21 mouse cellular contexts compared by ENCODE assay signal in the genomic region with DNA sequence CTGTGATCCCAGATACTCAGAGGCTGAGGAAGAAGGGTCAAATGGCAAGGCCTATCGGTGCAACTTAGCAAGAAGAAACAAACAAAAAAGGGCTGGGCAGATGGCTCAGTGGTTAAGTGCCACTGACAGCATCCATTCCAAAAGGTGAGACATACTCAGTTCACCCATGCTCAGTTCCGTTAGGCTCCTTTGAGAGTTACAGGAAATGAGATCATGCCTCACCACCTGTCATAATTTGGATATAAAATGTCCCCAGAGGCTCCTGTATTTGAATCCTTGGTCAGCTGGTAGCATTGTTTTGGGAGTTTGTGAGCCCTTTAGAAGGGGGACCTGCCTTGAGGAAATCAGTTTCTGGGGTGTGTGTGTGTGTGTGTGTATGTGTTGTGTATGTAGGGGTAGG. TPM values are rescaled to one million over a fixed set of nuclear protein-coding genes. Genes with fewer than 3 reads are reported as not detected.
DNase-seq lines count a peak whose midpoint lies in the region; ATAC-seq and TF ChIP-seq lines count a peak whose summit lies in the region.
"Had no signal": no experiment of that assay in that cellular context is flagged by ENCODE, and none has a peak within 500 bp of the region (broad histone marks: within the 10 kb centered on the region; RNA-seq: fewer than 3 reads in every experiment).

No protein-coding gene starts in this region.

- WGBS in bone marrow, adult 2 months: 70% methylated on average over 2 of the region's 2 CpGs
- WGBS in midbrain, embryonic 14.5 days: 76% methylated on average over 2 of the region's 2 CpGs
- 63% methylated on average over 2 of the region's 2 CpGs for WGBS in intestine, embryonic 15.5 days

- no peak for TF ChIP-seq POLR2A in bone marrow, adult 2 months (IDR thresholded peaks at IDR 0.05; ENCODE audit: borderline replicate concordance, control insufficient read depth, low read depth, low read length)

- no peaks in the 10 kb centered on the region for H3K36me3 ChIP-seq in midbrain, embryonic 14.5 days (ENCODE audit: control insufficient read depth, insufficient read depth, low read length)
- H3K36me3 ChIP-seq in intestine, embryonic 15.5 days: no peaks in the 10 kb centered on the region
- H3K36me3 ChIP-seq: embryonic facial prominence, embryonic 12.5 days; forebrain, embryonic 15.5 days; G1E; heart, embryonic 10.5 days; heart, embryonic 15.5 days; hindbrain, embryonic 13.5 days had no signal

- H3K4me1 ChIP-seq in bone marrow, adult 2 months (ENCODE audit: control insufficient read depth, insufficient read depth, low read length): peaks cover 3% of the 10 kb centered on the region; the same call in 1 of the 2 replicates
- H3K4me1 ChIP-seq in midbrain, embryonic 14.5 days (ENCODE audit: control insufficient read depth, insufficient read depth, low read length): peaks cover 4% of the 10 kb centered on the region
- H3K4me1 ChIP-seq in intestine, embryonic 15.5 days (replicated peaks): 0 out of 2 replicates have a peak, but pooled peaks cover 6% of the 10 kb centered on the region

- no peak for ATAC-seq in midbrain, embryonic 14.5 days (ENCODE audit: low FRiP score, low TSS enrichment)
- no peak for ATAC-seq in intestine, embryonic 15.5 days
- ATAC-seq: forebrain, embryonic 15.5 days had no signal

- H3K4me3 ChIP-seq in bone marrow, adult 2 months (replicated peaks; ENCODE audit: control insufficient read depth, low read depth, low read length): no peak overlapping the region
- no peak overlapping the region for H3K4me3 ChIP-seq in midbrain, embryonic 14.5 days (replicated peaks; ENCODE audit: low read depth, low read length)
- H3K4me3 ChIP-seq in intestine, embryonic 15.5 days (replicated peaks): no peak overlapping the region
- H3K4me3 ChIP-seq: embryonic facial prominence, embryonic 12.5 days; forebrain, embryonic 15.5 days; heart, embryonic 10.5 days; heart, embryonic 15.5 days; hindbrain, embryonic 13.5 days had no signal

- no peak overlapping the region for H3K9ac ChIP-seq in midbrain, embryonic 14.5 days (replicated peaks; ENCODE audit: low read length)
- H3K9ac ChIP-seq in intestine, embryonic 15.5 days: no peak overlapping the region
- H3K9ac ChIP-seq: embryonic facial prominence, embryonic 12.5 days; forebrain, embryonic 15.5 days; heart, embryonic 15.5 days; hindbrain, embryonic 13.5 days had no signal

- peak; percentile 25 for DNase-seq in lung, postnatal 25 days (ENCODE audit: low spot score)
- DNase-seq in lung, postnatal 4 days: no peak
- peak; percentile 72 to 85 for DNase-seq in spleen, postnatal 36 days (ENCODE audit: low spot score in 2 of 2)
- DNase-seq in spleen, postnatal 4 days (ENCODE audit: low spot score in 2 of 2): no peak
- no peak for DNase-seq in midbrain, embryonic 14.5 days
- DNase-seq: adrenal gland, adult 8-10 months; adrenal gland, postnatal 36 days; cerebellum, adult 11-12 months; cerebellum, adult 9-10 months; cerebellum, postnatal 25 days; gastrocnemius, postnatal 36 days; heart, adult 18-20 months; heart, postnatal 14 days had no signal

- peak overlapping the region; percentile 59 for H3K27ac ChIP-seq in bone marrow, adult 2 months (ENCODE audit: control insufficient read depth, insufficient read depth, low read depth, low read length, poor library complexity)
- H3K27ac ChIP-seq in midbrain, embryonic 14.5 days (replicated peaks; ENCODE audit: low read depth, low read length): no peak overlapping the region
- no peak overlapping the region for H3K27ac ChIP-seq in intestine, embryonic 15.5 days
- H3K27ac ChIP-seq: embryonic facial prominence, embryonic 12.5 days; forebrain, embryonic 15.5 days; heart, embryonic 10.5 days; heart, embryonic 15.5 days; hindbrain, embryonic 13.5 days had no signal

- no peak for TF ChIP-seq CTCF in bone marrow, adult 2 months (IDR thresholded peaks at IDR 0.05; ENCODE audit: control insufficient read depth, insufficient read depth, low read length)

- H3K27me3 ChIP-seq in midbrain, embryonic 14.5 days (ENCODE audit: control insufficient read depth, insufficient read depth, low read length): no peaks in the 10 kb centered on the region
- no peaks in the 10 kb centered on the region for H3K27me3 ChIP-seq in intestine, embryonic 15.5 days (replicated peaks)
- H3K27me3 ChIP-seq: forebrain, embryonic 15.5 days; heart, embryonic 15.5 days; hindbrain, embryonic 13.5 days had no signal

- no peak overlapping the region for H3K4me2 ChIP-seq in midbrain, embryonic 14.5 days (ENCODE audit: low read length)
- no peak overlapping the region for H3K4me2 ChIP-seq in intestine, embryonic 15.5 days (replicated peaks)
- H3K4me2 ChIP-seq: embryonic facial prominence, embryonic 12.5 days; forebrain, embryonic 15.5 days; heart, embryonic 15.5 days; hindbrain, embryonic 13.5 days had no signal

- H3K9me3 ChIP-seq in midbrain, embryonic 14.5 days (ENCODE audit: control insufficient read depth, low read length): no peaks in the 10 kb centered on the region
- no peaks in the 10 kb centered on the region for H3K9me3 ChIP-seq in intestine, embryonic 15.5 days
- H3K9me3 ChIP-seq: embryonic facial prominence, embryonic 12.5 days; forebrain, embryonic 15.5 days; G1E; heart, embryonic 10.5 days; heart, embryonic 15.5 days; hindbrain, embryonic 13.5 days had no signal

RNA-seq across cellular contexts. Expression of gene Ero1lb, which starts 3.9 kb away (rescaled TPM):
- 3.7 and 6.7 TPM in 2 replicates for polyA plus RNA-seq in bone marrow, adult 2 months (2011; ENCODE audit: insufficient read depth, insufficient read length, low replicate concordance, missing spikeins)
- 18.2 and 19.5 TPM in 2 replicates for polyA plus RNA-seq in midbrain, embryonic 14.5 days (2014; fragmentation: Nextera tagmentation; extraction: Ambion mirVana)
- 8.4 and 13.4 TPM in 2 replicates for polyA plus RNA-seq in intestine, embryonic 15.5 days (2015; fragmentation: Nextera tagmentation; extraction: Ambion mirVana)

RNA-seq across cellular contexts. Expression of gene Edaradd, which starts 41.5 kb away (rescaled TPM):
- 0.92 and 2.6 TPM in 2 replicates for polyA plus RNA-seq in bone marrow, adult 2 months (2011; ENCODE audit: insufficient read depth, insufficient read length, low replicate concordance, missing spikeins)
- polyA plus RNA-seq in midbrain, embryonic 14.5 days (2014; fragmentation: Nextera tagmentation; extraction: Ambion mirVana): 1.1 and 1.3 TPM in 2 replicates
- polyA plus RNA-seq in intestine, embryonic 15.5 days (2015; fragmentation: Nextera tagmentation; extraction: Ambion mirVana): 1.5 and 2.8 TPM in 2 replicates

Comparison
In these comparisons a context has a peak if more than half of its experiments do, and no peak if none do; other contexts are left out.
1. DNase-seq: peak in lung, postnatal 25 days (single experiment) and spleen, postnatal 36 days (2 of 2); none in lung, postnatal 4 days (0 of 2), spleen, postnatal 4 days (0 of 2) and midbrain, embryonic 14.5 days (single experiment).